Mouse (Mus musculus) G1E (cell line): ENCODE results near the gene Slc20a1. TPM values are rescaled to one million over a fixed set of nuclear protein-coding genes. Genes with fewer than 3 reads are reported as not detected.

Source experiments
- ATAC-seq: 2 replicates; pipeline ENCODE4 v1.8.0; 2016; ENCODE audit warnings: mild to moderate bottlenecking; ENCODE audit not compliant: insufficient number of reproducible peaks, poor library complexity, low FRiP score, severe bottlenecking; ENCODE audit errors: extremely low read depth
- DNase-seq: peaks from one replicate; pipeline ENCODE4 v3.0.0; 2012; ENCODE audit warnings: low spot score
- H3K27me3 ChIP-seq: 2 replicates; pipeline ENCODE4 v1.6.1; 2012; ENCODE audit warnings: mild to moderate bottlenecking, low read length, inconsistent platforms; ENCODE audit not compliant: insufficient read depth
- H3K36me3 ChIP-seq: replicated peaks from 2 replicates; pipeline ENCODE3; 2012; ENCODE audit warnings: mild to moderate bottlenecking, inconsistent platforms
- H3K4me1 ChIP-seq: 2 replicates; pipeline ENCODE4 v1.6.1; 2012; ENCODE audit warnings: low read depth, low read length, inconsistent platforms, mixed read lengths; ENCODE audit not compliant: insufficient read depth
- H3K4me3 ChIP-seq: 2 replicates; pipeline ENCODE4 v1.5.1; 2012; ENCODE audit warnings: low read depth, mild to moderate bottlenecking, inconsistent platforms, low read length, moderate library complexity, mixed read lengths
- H3K9me3 ChIP-seq: replicated peaks from 2 replicates; pipeline ENCODE4 v1.6.1; 2012; ENCODE audit warnings: inconsistent platforms
- CTCF ChIP-seq: IDR thresholded peaks from 2 replicates; pipeline ENCODE4 v1.5.1; 2012; ENCODE audit warnings: low read depth, low read length, inconsistent platforms, mixed read lengths
- GATA1 ChIP-seq: IDR thresholded peaks from 2 replicates; pipeline ENCODE4 v1.6.1; 2012; ENCODE audit warnings: borderline replicate concordance, low read length, inconsistent platforms, mixed read lengths
- GATA2 ChIP-seq: IDR thresholded peaks from 2 replicates; pipeline ENCODE4 v1.6.1; 2012; ENCODE audit warnings: low read depth, low read length, inconsistent platforms, borderline replicate concordance
- POLR2AphosphoS5 ChIP-seq: IDR thresholded peaks from 2 replicates; pipeline ENCODE4 v1.6.1; 2012; ENCODE audit warnings: low read depth, low read length, inconsistent platforms; ENCODE audit not compliant: insufficient replicate concordance
- TAL1 ChIP-seq: conservative IDR thresholded peaks from 2 replicates; pipeline ENCODE4 v1.6.1; 2012; ENCODE audit warnings: low read depth, low read length, inconsistent platforms, mixed read lengths
- polyA plus RNA-seq: library from polyadenylated mRNA; stranded (reverse); fragments of >175 nt; gene quantifications from 2 replicates; pipeline ENCODE4 v1.2.3, GENCODE M21; 2012
- total RNA-seq, 2 experiments: library from RNA; stranded (forward) in 1 of 2; stranded (reverse) in 1 of 2; fragments of 200-1000 nt in 1 of 2; fragments of >200 nt in 1 of 2; fragmentation: Nextera tagmentation in 1 of 2; gene quantifications; 2 replicates each; pipeline ENCODE4 v1.2.3; 2014 to 2017

Slc20a1 gene
- total and polyA plus RNA-seq, 3 experiments, result 31.6 to 88.4 (median 47.7) TPM

GRCm38 (mm10) chr2:129254076-129254475 is 55.5 kb downstream of the Slc20a1 start:
- Histone ChIP-seq H3K36me3 (no peaks in the 10 kb centered on the region), H3K4me3 (no peak overlapping the region), H3K4me1 (peaks cover 27% of the 10 kb centered on the region), H3K9me3 (no peaks in the 10 kb centered on the region), H3K27me3 (no peaks in the 10 kb centered on the region; the same call in 1 of the 2 replicates)
- ATAC-seq, result no peak
- TF ChIP-seq GATA2 (no peak), TAL1 (no peak), CTCF (no peak)
- no peak for DNase-seq

- Histone ChIP-seq H3K36me3 (no peaks in the 10 kb centered on the region), H3K9me3 (no peaks in the 10 kb centered on the region), H3K27me3 (peaks cover 18% of the 10 kb centered on the region), H3K4me3 (no peak overlapping the region), H3K4me1 (peaks cover 35% of the 10 kb centered on the region)
- DNase-seq (no peak), ATAC-seq (no peak)
- TF ChIP-seq GATA1 (no peak), GATA2 (no peak), CTCF (no peak), TAL1 (no peak), POLR2AphosphoS5 (no peak)
These were observed 57.4 kb downstream of the Slc20a1 start for GRCm38 (mm10) chr2:129256006-129256405.

GRCm38 (mm10) chr2:129258056-129258455 is 59.5 kb downstream of the Slc20a1 start:
- H3K4me3 ChIP-seq, result no peak overlapping the region
- no peaks in the 10 kb centered on the region for H3K36me3 ChIP-seq
- ATAC-seq, result no peak
- peaks cover 28% of the 10 kb centered on the region for H3K27me3 ChIP-seq
- no peak for TF ChIP-seq TAL1
- no peak for TF ChIP-seq POLR2AphosphoS5
- TF ChIP-seq GATA2, result no peak
- no peak for TF ChIP-seq GATA1
- no peak for TF ChIP-seq CTCF
- no peaks in the 10 kb centered on the region for H3K9me3 ChIP-seq
- no peak for DNase-seq
- H3K4me1 ChIP-seq, result peaks cover 43% of the 10 kb centered on the region

- no peaks in the 10 kb centered on the region for H3K9me3 ChIP-seq
- H3K27me3 ChIP-seq, result peaks cover 28% of the 10 kb centered on the region
- TF ChIP-seq CTCF (peak; percentile 74), GATA2 (no peak)
- no peak overlapping the region for H3K4me3 ChIP-seq
- peak; percentile 50 for DNase-seq
- H3K36me3 ChIP-seq, result no peaks in the 10 kb centered on the region
- H3K4me1 ChIP-seq, result peaks cover 41% of the 10 kb centered on the region
- no peak; the same call in 1 of the 2 replicates for ATAC-seq
These were observed 60.1 kb downstream of the Slc20a1 start for GRCm38 (mm10) chr2:129258475-129259211.

- Histone ChIP-seq H3K9me3 (no peaks in the 10 kb centered on the region), H3K36me3 (no peaks in the 10 kb centered on the region), H3K4me3 (no peak overlapping the region), H3K4me1 (peaks cover 37% of the 10 kb centered on the region), H3K27me3 (peaks cover 28% of the 10 kb centered on the region)
- DNase-seq, result no peak
- no peak for ATAC-seq
- TF ChIP-seq TAL1 (no peak), GATA2 (no peak), CTCF (no peak), POLR2AphosphoS5 (no peak), GATA1 (no peak)
These were observed 62.1 kb downstream of the Slc20a1 start for GRCm38 (mm10) chr2:129260646-129261045.

Other genes starting within 250 kb of the Slc20a1 start
- gene Zc3h6, start 231.4 kb upstream of the Slc20a1 start, total RNA-seq (2014; fragmentation: Nextera tagmentation), result 8.0 and 9.6 TPM in 2 replicates
- 1.9 TPM in 2 replicates for gene Zc3h6, start 231.4 kb upstream of the Slc20a1 start, total RNA-seq (2017)
- 2.1 and 2.2 TPM in 2 replicates for gene Zc3h6, start 231.4 kb upstream of the Slc20a1 start, polyA plus RNA-seq
- gene Gm10762, start 231.0 kb upstream of the Slc20a1 start, total RNA-seq (2014; fragmentation: Nextera tagmentation), result 4.2 and 6.8 TPM in 2 replicates
- 3.3 and 4.3 TPM in 2 replicates for gene Gm10762, start 231.0 kb upstream of the Slc20a1 start, total RNA-seq (2017)
- gene Gm10762, start 231.0 kb upstream of the Slc20a1 start, polyA plus RNA-seq, result 6.7 and 7.4 TPM in 2 replicates
- not detected in 2 replicates for gene Vinac1, start 150.6 kb upstream of the Slc20a1 start, total RNA-seq (2014; fragmentation: Nextera tagmentation)
- 0.06 and 0.11 TPM in 2 replicates for gene Vinac1, start 150.6 kb upstream of the Slc20a1 start, total RNA-seq (2017)
- gene Vinac1, start 150.6 kb upstream of the Slc20a1 start, polyA plus RNA-seq, result not detected in 2 replicates
- gene Ttl, start 132.8 kb upstream of the Slc20a1 start, total RNA-seq (2014; fragmentation: Nextera tagmentation), result not detected in 2 replicates
- 0.11 TPM in 1 of 2 replicates, not detected in the other for gene Ttl, start 132.8 kb upstream of the Slc20a1 start, total RNA-seq (2017)
- not detected in 2 replicates for gene Ttl, start 132.8 kb upstream of the Slc20a1 start, polyA plus RNA-seq
- 29.3 and 40.5 TPM in 2 replicates for gene Polr1b, start 97.8 kb upstream of the Slc20a1 start, total RNA-seq (2014; fragmentation: Nextera tagmentation)
- gene Polr1b, start 97.8 kb upstream of the Slc20a1 start, total RNA-seq (2017), result 40.0 and 42.6 TPM in 2 replicates
- 22.5 and 25.3 TPM in 2 replicates for gene Polr1b, start 97.8 kb upstream of the Slc20a1 start, polyA plus RNA-seq
- gene Chchd5, start 69.1 kb upstream of the Slc20a1 start, total RNA-seq (2014; fragmentation: Nextera tagmentation), result 65.3 and 70.6 TPM in 2 replicates
- gene Chchd5, start 69.1 kb upstream of the Slc20a1 start, total RNA-seq (2017), result 33.9 and 39.1 TPM in 2 replicates
- 9.0 and 63.3 TPM in 2 replicates for gene Chchd5, start 69.1 kb upstream of the Slc20a1 start, polyA plus RNA-seq
- 166 and 180 TPM in 2 replicates for gene Ckap2l, start 98.4 kb downstream of the Slc20a1 start, total RNA-seq (2014; fragmentation: Nextera tagmentation)
- 50.8 and 60.2 TPM in 2 replicates for gene Ckap2l, start 98.4 kb downstream of the Slc20a1 start, total RNA-seq (2017)
- 36.5 and 40.5 TPM in 2 replicates for gene Ckap2l, start 98.4 kb downstream of the Slc20a1 start, polyA plus RNA-seq
- gene Il1a, start 111.2 kb downstream of the Slc20a1 start, total RNA-seq (2014; fragmentation: Nextera tagmentation), result not detected in 2 replicates
- gene Il1a, start 111.2 kb downstream of the Slc20a1 start, total RNA-seq (2017), result 0.17 and 0.22 TPM in 2 replicates
- not detected in 2 replicates for gene Il1a, start 111.2 kb downstream of the Slc20a1 start, polyA plus RNA-seq
- 56.0 and 82.2 TPM in 2 replicates for gene Il1b, start 172.4 kb downstream of the Slc20a1 start, total RNA-seq (2014; fragmentation: Nextera tagmentation)
- 11.2 and 12.2 TPM in 2 replicates for gene Il1b, start 172.4 kb downstream of the Slc20a1 start, total RNA-seq (2017)
- gene Il1b, start 172.4 kb downstream of the Slc20a1 start, polyA plus RNA-seq, result 0.18 and 0.26 TPM in 2 replicates